Mouse (Mus musculus): ENCODE results near the gene Tox2. TPM values are rescaled to one million over a fixed set of nuclear protein-coding genes. Genes with fewer than 3 reads are reported as not detected.
A peak's percentile ranks its signal among the peaks of the same experiment; 100 is the strongest.

Tox2 gene
- polyA plus RNA-seq, 1 experiment from 2014 or later = 6.3 TPM

GRCm38 (mm10) chr2:163277979-163278378 is 75.1 kb downstream of the Tox2 start:
- 53% methylated on average over 9 of the region's 9 CpGs for WGBS
- no peak; the same call in 1 of the 2 replicates for ATAC-seq (replicated peaks; ENCODE audit: low FRiP score, low TSS enrichment, low read depth)
- Histone ChIP-seq H3K9ac (ENCODE audit: low read length) (no peak overlapping the region), H3K4me1 (replicated peaks; ENCODE audit: control insufficient read depth, insufficient read depth, low read length) (no peaks in the 10 kb centered on the region), H3K4me2 (ENCODE audit: low read length) (no peak overlapping the region), H3K27ac (ENCODE audit: low read depth) (no peak overlapping the region), H3K27me3 (replicated peaks; ENCODE audit: control insufficient read depth, insufficient read depth, low read length) (no peaks in the 10 kb centered on the region), H3K4me3 (ENCODE audit: low read depth, low read length) (no peak overlapping the region), H3K9me3 (ENCODE audit: control insufficient read depth, low read length) (no peaks in the 10 kb centered on the region), H3K36me3 (ENCODE audit: control insufficient read depth, insufficient read depth, low read length) (no peaks in the 10 kb centered on the region)
- no peak for DNase-seq (ENCODE audit: low spot score)

DNA sequence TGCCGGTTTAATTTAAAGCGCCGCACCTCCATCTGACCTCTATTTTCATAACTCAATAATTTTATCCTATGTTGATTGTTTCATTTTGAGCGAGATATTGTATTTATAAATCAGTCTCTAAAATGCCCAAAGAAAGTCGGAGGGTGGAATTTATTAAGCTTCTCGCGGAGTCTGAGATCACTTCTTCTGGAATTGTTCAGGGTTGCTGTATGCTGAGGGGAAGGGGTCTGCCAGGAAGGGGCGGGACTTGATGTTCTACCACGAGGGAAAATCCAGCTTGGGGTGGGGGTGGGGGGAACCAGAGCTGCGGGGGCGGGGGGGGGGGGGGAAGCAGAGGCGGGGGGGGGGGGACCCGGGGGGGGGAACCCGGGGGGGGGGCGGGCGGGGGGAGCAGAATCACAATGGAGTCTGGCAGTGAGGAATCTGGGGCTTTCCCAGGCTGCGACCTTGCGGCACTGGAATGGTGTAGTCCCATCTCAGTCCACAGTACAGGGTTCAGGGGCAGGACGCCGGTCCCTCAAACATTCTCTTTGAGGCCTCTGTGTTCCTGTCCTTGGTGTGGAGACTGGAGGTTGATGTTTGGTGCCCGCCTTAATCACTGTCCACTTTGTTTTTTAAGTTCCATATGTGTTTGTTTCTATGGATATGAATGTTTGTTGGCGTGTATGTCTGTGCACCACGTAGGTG is 77.9 kb downstream of the Tox2 start:
- ATAC-seq (replicated peaks; ENCODE audit: low FRiP score, low TSS enrichment, low read depth) (no peak), DNase-seq (ENCODE audit: low spot score) (no peak)
- Histone ChIP-seq H3K4me3 (ENCODE audit: low read depth, low read length) (no peak overlapping the region), H3K4me2 (ENCODE audit: low read length) (no peak overlapping the region), H3K27ac (ENCODE audit: low read depth) (no peak overlapping the region), H3K4me1 (replicated peaks; ENCODE audit: control insufficient read depth, insufficient read depth, low read length) (peaks cover 11% of the 10 kb centered on the region; the same call in 1 of the 2 replicates), H3K9ac (ENCODE audit: low read length) (no peak overlapping the region), H3K9me3 (ENCODE audit: control insufficient read depth, low read length) (no peaks in the 10 kb centered on the region), H3K27me3 (replicated peaks; ENCODE audit: control insufficient read depth, insufficient read depth, low read length) (no peaks in the 10 kb centered on the region), H3K36me3 (ENCODE audit: control insufficient read depth, insufficient read depth, low read length) (no peaks in the 10 kb centered on the region)
- 68% methylated on average over 16 of the region's 23 CpGs for WGBS

- Histone ChIP-seq H3K27ac (ENCODE audit: low read depth) (no peak overlapping the region), H3K9ac (ENCODE audit: low read length) (no peak overlapping the region), H3K36me3 (ENCODE audit: control insufficient read depth, insufficient read depth, low read length) (no peaks in the 10 kb centered on the region), H3K4me1 (replicated peaks; ENCODE audit: control insufficient read depth, insufficient read depth, low read length) (peaks cover 25% of the 10 kb centered on the region), H3K4me2 (ENCODE audit: low read length) (peak overlapping the region; percentile 31), H3K9me3 (ENCODE audit: control insufficient read depth, low read length) (no peaks in the 10 kb centered on the region), H3K27me3 (replicated peaks; ENCODE audit: control insufficient read depth, insufficient read depth, low read length) (peaks cover 10% of the 10 kb centered on the region), H3K4me3 (ENCODE audit: low read depth, low read length) (no peak overlapping the region)
- DNase-seq (ENCODE audit: low spot score) = no peak
- 18% methylated on average over 7 of the region's 7 CpGs for WGBS
- ATAC-seq (replicated peaks; ENCODE audit: low FRiP score, low TSS enrichment, low read depth) = no peak
Observed at GRCm38 (mm10) chr2:163284856-163285255, 81.9 kb downstream of the Tox2 start.

- H3K9me3 ChIP-seq (ENCODE audit: control insufficient read depth, low read length) = no peaks in the 10 kb centered on the region
- H3K27ac ChIP-seq (ENCODE audit: low read depth) = no peak overlapping the region
- 25% methylated on average over 9 of the region's 9 CpGs for WGBS
- DNase-seq (ENCODE audit: low spot score) = no peak
- H3K4me2 ChIP-seq (ENCODE audit: low read length) = peak overlapping the region; percentile 31
- H3K4me3 ChIP-seq (ENCODE audit: low read depth, low read length) = no peak overlapping the region
- ATAC-seq (replicated peaks; ENCODE audit: low FRiP score, low TSS enrichment, low read depth) = peak; percentile 64; the same call in 1 of the 2 replicates
- H3K9ac ChIP-seq (ENCODE audit: low read length) = no peak overlapping the region
- H3K4me1 ChIP-seq (replicated peaks; ENCODE audit: control insufficient read depth, insufficient read depth, low read length) = peaks cover 25% of the 10 kb centered on the region
- H3K27me3 ChIP-seq (replicated peaks; ENCODE audit: control insufficient read depth, insufficient read depth, low read length) = peaks cover 15% of the 10 kb centered on the region
- H3K36me3 ChIP-seq (ENCODE audit: control insufficient read depth, insufficient read depth, low read length) = no peaks in the 10 kb centered on the region
Observed at GRCm38 (mm10) chr2:163285335-163285734, 82.4 kb downstream of the Tox2 start.

DNA sequence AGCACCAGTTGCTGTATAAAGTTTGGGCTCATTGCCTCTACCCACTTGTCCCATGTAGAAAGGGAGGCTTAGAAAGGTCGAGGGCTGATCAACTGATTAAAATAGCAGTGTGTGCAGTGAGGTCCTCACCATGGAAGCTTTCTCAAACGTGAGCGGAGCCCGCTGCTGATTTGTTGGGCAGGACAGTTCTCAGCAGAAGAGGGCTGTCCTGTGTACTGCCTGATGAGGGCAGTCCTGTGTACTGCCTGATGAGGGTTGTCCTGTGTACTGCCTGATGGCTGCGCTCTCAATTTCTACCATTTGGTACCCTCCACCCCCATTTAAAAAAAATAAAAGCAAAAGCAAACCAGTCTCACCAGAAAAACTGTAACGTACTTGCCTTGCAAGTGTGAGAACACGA is 82.8 kb downstream of the Tox2 start:
- peak overlapping the region; percentile 31 for H3K4me2 ChIP-seq (ENCODE audit: low read length)
- ATAC-seq (replicated peaks; ENCODE audit: low FRiP score, low TSS enrichment, low read depth) (peak; percentile 61), DNase-seq (ENCODE audit: low spot score) (no peak)

GRCm38 (mm10) chr2:163288881-163289379 is 86.0 kb downstream of the Tox2 start:
- peak; percentile 67 for DNase-seq (ENCODE audit: low spot score)
- Histone ChIP-seq H3K27ac (ENCODE audit: low read depth) (peak overlapping the region; percentile 65), H3K4me2 (ENCODE audit: low read length) (peak overlapping the region; percentile 50), H3K4me1 (replicated peaks; ENCODE audit: control insufficient read depth, insufficient read depth, low read length) (peaks cover 25% of the 10 kb centered on the region), H3K27me3 (replicated peaks; ENCODE audit: control insufficient read depth, insufficient read depth, low read length) (peaks cover 19% of the 10 kb centered on the region), H3K9me3 (ENCODE audit: control insufficient read depth, low read length) (no peaks in the 10 kb centered on the region), H3K4me3 (ENCODE audit: low read depth, low read length) (peak overlapping the region; percentile 3; the same call in 1 of the 2 replicates), H3K9ac (ENCODE audit: low read length) (0 out of 2 replicates have a peak overlapping the region, but pooled peaks have one; percentile 13), H3K36me3 (ENCODE audit: control insufficient read depth, insufficient read depth, low read length) (no peaks in the 10 kb centered on the region)
- WGBS = 2% methylated on average over 21 of the region's 21 CpGs
- ATAC-seq (replicated peaks; ENCODE audit: low FRiP score, low TSS enrichment, low read depth) = peak; percentile 44

More for the DNA sequence above, 82.8 kb downstream of the Tox2 start:
- no peak overlapping the region for H3K27ac ChIP-seq (ENCODE audit: low read depth)
- no peak overlapping the region for H3K4me3 ChIP-seq (ENCODE audit: low read depth, low read length)
- peaks cover 25% of the 10 kb centered on the region for H3K4me1 ChIP-seq (replicated peaks; ENCODE audit: control insufficient read depth, insufficient read depth, low read length)
- no peaks in the 10 kb centered on the region for H3K9me3 ChIP-seq (ENCODE audit: control insufficient read depth, low read length)
- WGBS = 49% methylated on average over 7 of the region's 7 CpGs
- H3K27me3 ChIP-seq (replicated peaks; ENCODE audit: control insufficient read depth, insufficient read depth, low read length) = peaks cover 19% of the 10 kb centered on the region
- no peak overlapping the region for H3K9ac ChIP-seq (ENCODE audit: low read length)
- H3K36me3 ChIP-seq (ENCODE audit: control insufficient read depth, insufficient read depth, low read length) = no peaks in the 10 kb centered on the region

DNA sequence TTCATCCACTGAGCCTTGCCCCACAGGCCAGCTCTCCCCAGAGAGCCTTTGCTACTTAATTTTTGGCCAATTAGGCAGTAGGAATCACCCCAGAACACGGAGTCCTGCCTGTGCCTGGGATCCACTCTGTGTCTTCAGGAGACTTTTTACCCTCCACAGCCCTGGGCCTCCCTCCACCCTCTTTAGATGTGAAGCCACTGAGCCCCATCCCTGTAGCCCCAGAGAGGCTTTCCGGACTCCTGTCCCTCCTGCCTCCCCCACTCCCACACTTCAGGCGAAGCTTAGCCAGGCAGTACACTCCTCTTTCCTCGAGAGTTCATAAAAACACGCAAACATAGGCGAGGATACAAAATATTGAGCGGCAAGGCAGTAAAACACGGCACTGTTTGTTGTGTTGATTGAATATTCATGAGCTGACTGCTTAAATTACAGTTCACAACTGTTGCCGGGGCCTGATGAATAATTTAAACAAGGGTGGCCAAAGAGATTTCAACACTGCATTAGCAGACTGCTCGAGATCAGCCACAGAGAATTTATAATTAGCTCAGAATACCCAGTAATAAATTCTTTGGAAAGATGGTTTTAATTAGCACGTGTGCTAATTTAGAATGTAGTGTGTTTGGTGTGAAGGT is 94.2 kb downstream of the Tox2 start:
- no peaks in the 10 kb centered on the region for H3K36me3 ChIP-seq (ENCODE audit: control insufficient read depth, insufficient read depth, low read length)
- ATAC-seq (replicated peaks; ENCODE audit: low FRiP score, low TSS enrichment, low read depth) (no peak), DNase-seq (ENCODE audit: low spot score) (no peak)
- H3K4me2 ChIP-seq (ENCODE audit: low read length) = no peak overlapping the region
- 53% methylated on average over 11 of the region's 11 CpGs for WGBS
- H3K9ac ChIP-seq (ENCODE audit: low read length) = no peak overlapping the region
- H3K27me3 ChIP-seq (replicated peaks; ENCODE audit: control insufficient read depth, insufficient read depth, low read length) = no peaks in the 10 kb centered on the region
- no peak overlapping the region for H3K27ac ChIP-seq (ENCODE audit: low read depth)
- no peak overlapping the region for H3K4me3 ChIP-seq (ENCODE audit: low read depth, low read length)
- H3K9me3 ChIP-seq (ENCODE audit: control insufficient read depth, low read length) = no peaks in the 10 kb centered on the region
- no peaks in the 10 kb centered on the region for H3K4me1 ChIP-seq (replicated peaks; ENCODE audit: control insufficient read depth, insufficient read depth, low read length)

GRCm38 (mm10) chr2:163300069-163301060 is 97.4 kb downstream of the Tox2 start:
- no peaks in the 10 kb centered on the region for H3K4me1 ChIP-seq (replicated peaks; ENCODE audit: control insufficient read depth, insufficient read depth, low read length)
- H3K27me3 ChIP-seq (replicated peaks; ENCODE audit: control insufficient read depth, insufficient read depth, low read length) = no peaks in the 10 kb centered on the region
- no peak overlapping the region for H3K4me3 ChIP-seq (ENCODE audit: low read depth, low read length)
- H3K4me2 ChIP-seq (ENCODE audit: low read length) = no peak overlapping the region
- 45% methylated on average over 14 of the region's 14 CpGs for WGBS
- H3K27ac ChIP-seq (ENCODE audit: low read depth) = no peak overlapping the region
- H3K9me3 ChIP-seq (ENCODE audit: control insufficient read depth, low read length) = no peaks in the 10 kb centered on the region
- H3K9ac ChIP-seq (ENCODE audit: low read length) = no peak overlapping the region
- DNase-seq (ENCODE audit: low spot score) (no peak), ATAC-seq (replicated peaks; ENCODE audit: low FRiP score, low TSS enrichment, low read depth) (no peak)
- H3K36me3 ChIP-seq (ENCODE audit: control insufficient read depth, insufficient read depth, low read length) = no peaks in the 10 kb centered on the region

All from intestine, embryonic 14.5 days (tissue).